Mouse (Mus musculus): ENCODE results near the gene Ifna7. TPM values are rescaled to one million over a fixed set of nuclear protein-coding genes. Genes with fewer than 3 reads are reported as not detected.

Gene Ifna7
- polyA plus RNA-seq, 1 experiment from 2014 or later: not detected

GRCm38 (mm10) chr4:88841438-88841911 is 25.4 kb downstream of the Ifna7 start, which contains the start of gene Ifna4:
TSS of gene Ifna4 (plus strand) at chr4:88841861.
- no peak for ATAC-seq (ENCODE audit: insufficient number of reproducible peaks, insufficient read depth, low FRiP score, low TSS enrichment, low read depth)
- Histone ChIP-seq H3K9ac (replicated peaks) (no peak within 1 kb of the TSS), H3K4me3 (replicated peaks) (no peak within 1 kb of the TSS), H3K4me2 (no peak within 1 kb of the TSS), H3K27me3 (no peaks in the 10 kb centered on the region), H3K9me3 (no peaks in the 10 kb centered on the region), H3K27ac (no peak within 1 kb of the TSS), H3K4me1 (replicated peaks) (no peaks in the 10 kb centered on the region), H3K36me3 (no peaks in the 10 kb centered on the region)
- 55% methylated on average over 2 of the region's 2 CpGs for WGBS

- no peak overlapping the region for H3K9ac ChIP-seq (replicated peaks)
- no peak overlapping the region for H3K4me3 ChIP-seq (replicated peaks)
- H3K36me3 ChIP-seq: no peaks in the 10 kb centered on the region
- H3K27ac ChIP-seq: no peak overlapping the region
- H3K9me3 ChIP-seq: no peaks in the 10 kb centered on the region
- no peaks in the 10 kb centered on the region for H3K27me3 ChIP-seq
- no peak for ATAC-seq (ENCODE audit: insufficient number of reproducible peaks, insufficient read depth, low FRiP score, low TSS enrichment, low read depth)
- no peak overlapping the region for H3K4me2 ChIP-seq
- no peaks in the 10 kb centered on the region for H3K4me1 ChIP-seq (replicated peaks)
- 59% methylated on average over 2 of the region's 2 CpGs for WGBS
Observed at GRCm38 (mm10) chr4:88845334-88845733, 29.3 kb downstream of the Ifna7 start.

- WGBS: 80% methylated on average over 1 of the region's 1 CpGs
Observed at GRCm38 (mm10) chr4:88849698-88850097, 33.7 kb downstream of the Ifna7 start, which contains the start of gene Ifna1. TSS of gene Ifna1 (plus strand) at chr4:88850087.

GRCm38 (mm10) chr4:88851026-88851763 is 35.2 kb downstream of the Ifna7 start:
- H3K4me1 ChIP-seq (replicated peaks): no peaks in the 10 kb centered on the region

More at GRCm38 (mm10) chr4:88849698-88850097, 33.7 kb downstream of the Ifna7 start, which contains the start of gene Ifna1:
- Histone ChIP-seq H3K9me3 (no peaks in the 10 kb centered on the region), H3K27me3 (no peaks in the 10 kb centered on the region), H3K27ac (no peak within 1 kb of the TSS), H3K4me2 (no peak within 1 kb of the TSS), H3K9ac (replicated peaks) (no peak within 1 kb of the TSS), H3K36me3 (no peaks in the 10 kb centered on the region), H3K4me3 (replicated peaks) (no peak within 1 kb of the TSS), H3K4me1 (replicated peaks) (no peaks in the 10 kb centered on the region)
- no peak for ATAC-seq (ENCODE audit: insufficient number of reproducible peaks, insufficient read depth, low FRiP score, low TSS enrichment, low read depth)

GRCm38 (mm10) chr4:88859214-88859613 is 43.2 kb downstream of the Ifna7 start:
- Histone ChIP-seq H3K9ac (replicated peaks) (no peak overlapping the region), H3K9me3 (no peaks in the 10 kb centered on the region), H3K4me3 (replicated peaks) (no peak overlapping the region), H3K4me1 (replicated peaks) (peaks cover 6% of the 10 kb centered on the region; the same call in 1 of the 2 replicates), H3K36me3 (no peaks in the 10 kb centered on the region), H3K4me2 (no peak overlapping the region), H3K27ac (no peak overlapping the region), H3K27me3 (peaks cover 13% of the 10 kb centered on the region)
- ATAC-seq (ENCODE audit: insufficient number of reproducible peaks, insufficient read depth, low FRiP score, low TSS enrichment, low read depth): no peak

More at GRCm38 (mm10) chr4:88851026-88851763, 35.2 kb downstream of the Ifna7 start:
- ATAC-seq (ENCODE audit: insufficient number of reproducible peaks, insufficient read depth, low FRiP score, low TSS enrichment, low read depth): no peak
- H3K9me3 ChIP-seq: no peaks in the 10 kb centered on the region
- H3K9ac ChIP-seq (replicated peaks): no peak overlapping the region
- no peak overlapping the region for H3K27ac ChIP-seq
- H3K36me3 ChIP-seq: no peaks in the 10 kb centered on the region
- no peaks in the 10 kb centered on the region for H3K27me3 ChIP-seq
- no peak overlapping the region for H3K4me3 ChIP-seq (replicated peaks)
- no peak overlapping the region for H3K4me2 ChIP-seq
- 80% methylated on average over 4 of the region's 4 CpGs for WGBS

- H3K9ac ChIP-seq (replicated peaks): no peak overlapping the region
- H3K4me2 ChIP-seq: no peak overlapping the region
- peaks cover 26% of the 10 kb centered on the region for H3K27me3 ChIP-seq
- H3K4me1 ChIP-seq (replicated peaks): peaks cover 13% of the 10 kb centered on the region; the same call in 1 of the 2 replicates
- no peaks in the 10 kb centered on the region for H3K9me3 ChIP-seq
- WGBS: 10% methylated on average over 7 of the region's 7 CpGs
- H3K4me3 ChIP-seq (replicated peaks): no peak overlapping the region
- no peak overlapping the region for H3K27ac ChIP-seq
- H3K36me3 ChIP-seq: no peaks in the 10 kb centered on the region
- no peak; the same call in 1 of the 2 replicates for ATAC-seq (ENCODE audit: insufficient number of reproducible peaks, insufficient read depth, low FRiP score, low TSS enrichment, low read depth)
Observed at GRCm38 (mm10) chr4:88863309-88863708, 47.3 kb downstream of the Ifna7 start.

- Histone ChIP-seq H3K36me3 (no peaks in the 10 kb centered on the region), H3K27me3 (peaks cover 26% of the 10 kb centered on the region), H3K4me1 (replicated peaks) (peaks cover 15% of the 10 kb centered on the region; the same call in 1 of the 2 replicates), H3K27ac (no peak overlapping the region), H3K4me3 (replicated peaks) (no peak overlapping the region), H3K9me3 (no peaks in the 10 kb centered on the region), H3K4me2 (no peak overlapping the region), H3K9ac (replicated peaks) (no peak overlapping the region)
- WGBS: 63% methylated on average over 9 of the region's 9 CpGs
- no peak for ATAC-seq (ENCODE audit: insufficient number of reproducible peaks, insufficient read depth, low FRiP score, low TSS enrichment, low read depth)
Observed at GRCm38 (mm10) chr4:88864599-88864998, 48.6 kb downstream of the Ifna7 start.

GRCm38 (mm10) chr4:88865011-88865569 is 49.1 kb downstream of the Ifna7 start:
- H3K36me3 ChIP-seq: no peaks in the 10 kb centered on the region
- no peak overlapping the region for H3K9ac ChIP-seq (replicated peaks)
- WGBS: 49% methylated on average over 6 of the region's 6 CpGs
- H3K9me3 ChIP-seq: no peaks in the 10 kb centered on the region
- no peak for ATAC-seq (ENCODE audit: insufficient number of reproducible peaks, insufficient read depth, low FRiP score, low TSS enrichment, low read depth)
- H3K27ac ChIP-seq: no peak overlapping the region
- peaks cover 26% of the 10 kb centered on the region for H3K27me3 ChIP-seq
- peaks cover 15% of the 10 kb centered on the region; the same call in 1 of the 2 replicates for H3K4me1 ChIP-seq (replicated peaks)
- no peak overlapping the region for H3K4me2 ChIP-seq
- no peak overlapping the region for H3K4me3 ChIP-seq (replicated peaks)

Other genes starting within 250 kb of the Ifna7 start
- gene Ifna14, start 244.4 kb upstream of the Ifna7 start, polyA plus RNA-seq (2016; fragmentation: Nextera tagmentation; extraction: Ambion mirVana): not detected in 2 replicates
- not detected in 2 replicates for gene Ifna9, start 223.8 kb upstream of the Ifna7 start, polyA plus RNA-seq (2016; fragmentation: Nextera tagmentation; extraction: Ambion mirVana)
- gene Ifna12, start 212.9 kb upstream of the Ifna7 start, polyA plus RNA-seq (2016; fragmentation: Nextera tagmentation; extraction: Ambion mirVana): not detected in 2 replicates
- not detected in 2 replicates for gene C87499, start 181.8 kb upstream of the Ifna7 start, polyA plus RNA-seq (2016; fragmentation: Nextera tagmentation; extraction: Ambion mirVana)
- not detected in 2 replicates for gene Ifna13, start 171.8 kb upstream of the Ifna7 start, polyA plus RNA-seq (2016; fragmentation: Nextera tagmentation; extraction: Ambion mirVana)
- gene Ifna16, start 139.3 kb upstream of the Ifna7 start, polyA plus RNA-seq (2016; fragmentation: Nextera tagmentation; extraction: Ambion mirVana): not detected in 2 replicates
- gene Ifna2, start 132.3 kb upstream of the Ifna7 start, polyA plus RNA-seq (2016; fragmentation: Nextera tagmentation; extraction: Ambion mirVana): not detected in 2 replicates
- gene Ifnab, start 124.9 kb upstream of the Ifna7 start, polyA plus RNA-seq (2016; fragmentation: Nextera tagmentation; extraction: Ambion mirVana): not detected in 2 replicates
- gene Gm26566, start 94.4 kb upstream of the Ifna7 start, polyA plus RNA-seq (2016; fragmentation: Nextera tagmentation; extraction: Ambion mirVana): 1.4 and 2.8 TPM in 2 replicates
- gene Klhl9, start 93.8 kb upstream of the Ifna7 start, polyA plus RNA-seq (2016; fragmentation: Nextera tagmentation; extraction: Ambion mirVana): 130 and 140 TPM in 2 replicates
- not detected in 2 replicates for gene Gm13271, start 61.4 kb upstream of the Ifna7 start, polyA plus RNA-seq (2016; fragmentation: Nextera tagmentation; extraction: Ambion mirVana)
- gene Gm13283, start 56.1 kb upstream of the Ifna7 start, polyA plus RNA-seq (2016; fragmentation: Nextera tagmentation; extraction: Ambion mirVana): 0.41 and 0.81 TPM in 2 replicates
- gene Gm13290, start 42.4 kb upstream of the Ifna7 start, polyA plus RNA-seq (2016; fragmentation: Nextera tagmentation; extraction: Ambion mirVana): 0.66 and 0.87 TPM in 2 replicates
- gene Gm13289, start 39.3 kb upstream of the Ifna7 start, polyA plus RNA-seq (2016; fragmentation: Nextera tagmentation; extraction: Ambion mirVana): not detected in 2 replicates
- 0.40 TPM in 1 of 2 replicates, not detected in the other for gene Gm13272, start 36.4 kb upstream of the Ifna7 start, polyA plus RNA-seq (2016; fragmentation: Nextera tagmentation; extraction: Ambion mirVana)
- gene Ifnz, start 34.1 kb upstream of the Ifna7 start, polyA plus RNA-seq (2016; fragmentation: Nextera tagmentation; extraction: Ambion mirVana): 0.30 and 0.32 TPM in 2 replicates
- not detected in 2 replicates for gene Gm13276, start 30.5 kb upstream of the Ifna7 start, polyA plus RNA-seq (2016; fragmentation: Nextera tagmentation; extraction: Ambion mirVana)
- not detected in 2 replicates for gene Gm13277, start 27.6 kb upstream of the Ifna7 start, polyA plus RNA-seq (2016; fragmentation: Nextera tagmentation; extraction: Ambion mirVana)
- not detected in 2 replicates for gene Gm13278, start 24.7 kb upstream of the Ifna7 start, polyA plus RNA-seq (2016; fragmentation: Nextera tagmentation; extraction: Ambion mirVana)
- gene Gm13275, start 21.7 kb upstream of the Ifna7 start, polyA plus RNA-seq (2016; fragmentation: Nextera tagmentation; extraction: Ambion mirVana): not detected in 2 replicates
- gene Gm13279, start 18.8 kb upstream of the Ifna7 start, polyA plus RNA-seq (2016; fragmentation: Nextera tagmentation; extraction: Ambion mirVana): not detected in 2 replicates
- gene Gm13285, start 16.6 kb upstream of the Ifna7 start, polyA plus RNA-seq (2016; fragmentation: Nextera tagmentation; extraction: Ambion mirVana): 0.18 and 0.88 TPM in 2 replicates
- not detected in 2 replicates for gene Gm13287, start 13.0 kb upstream of the Ifna7 start, polyA plus RNA-seq (2016; fragmentation: Nextera tagmentation; extraction: Ambion mirVana)
- 0.08 and 0.22 TPM in 2 replicates for gene Gm13288, start 10.7 kb upstream of the Ifna7 start, polyA plus RNA-seq (2016; fragmentation: Nextera tagmentation; extraction: Ambion mirVana)
- not detected in 2 replicates for gene Ifna11, start 3.7 kb downstream of the Ifna7 start, polyA plus RNA-seq (2016; fragmentation: Nextera tagmentation; extraction: Ambion mirVana)
- not detected in 2 replicates for gene Ifna6, start 11.2 kb downstream of the Ifna7 start, polyA plus RNA-seq (2016; fragmentation: Nextera tagmentation; extraction: Ambion mirVana)
- gene Ifna5, start 19.3 kb downstream of the Ifna7 start, polyA plus RNA-seq (2016; fragmentation: Nextera tagmentation; extraction: Ambion mirVana): not detected in 2 replicates
- gene Ifna4, start 25.6 kb downstream of the Ifna7 start, polyA plus RNA-seq (2016; fragmentation: Nextera tagmentation; extraction: Ambion mirVana): not detected in 2 replicates
- not detected in 2 replicates for gene Ifna1, start 33.9 kb downstream of the Ifna7 start, polyA plus RNA-seq (2016; fragmentation: Nextera tagmentation; extraction: Ambion mirVana)
- gene Ifne, start 64.0 kb downstream of the Ifna7 start, polyA plus RNA-seq (2016; fragmentation: Nextera tagmentation; extraction: Ambion mirVana): not detected in 2 replicates